Mouse (Mus musculus): ENCODE results near the gene Fbxl16.

The Fbxl16 gene

DNA sequence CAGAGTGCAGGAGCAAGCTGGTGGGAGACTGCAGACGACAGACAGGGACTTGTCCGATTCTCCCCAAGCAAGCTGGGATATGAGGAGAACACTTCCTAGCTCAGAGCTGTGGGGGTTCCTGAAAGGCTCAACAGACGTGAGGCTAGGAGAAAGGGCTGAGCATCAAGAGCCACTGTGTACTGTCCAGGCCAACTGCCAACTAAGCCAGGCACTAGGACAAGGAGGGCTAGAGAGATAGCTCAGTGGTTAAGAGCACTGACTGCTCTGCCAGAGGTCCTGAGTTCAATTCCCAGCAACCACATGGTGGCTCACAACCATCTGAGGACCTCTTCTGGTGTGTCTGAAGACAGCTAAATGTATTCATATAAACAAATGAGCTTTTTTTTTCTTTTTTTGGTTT is 33.6 kb downstream of the Fbxl16 start:
- DNase-seq (ENCODE audit: low spot score) = no peak

DNA sequence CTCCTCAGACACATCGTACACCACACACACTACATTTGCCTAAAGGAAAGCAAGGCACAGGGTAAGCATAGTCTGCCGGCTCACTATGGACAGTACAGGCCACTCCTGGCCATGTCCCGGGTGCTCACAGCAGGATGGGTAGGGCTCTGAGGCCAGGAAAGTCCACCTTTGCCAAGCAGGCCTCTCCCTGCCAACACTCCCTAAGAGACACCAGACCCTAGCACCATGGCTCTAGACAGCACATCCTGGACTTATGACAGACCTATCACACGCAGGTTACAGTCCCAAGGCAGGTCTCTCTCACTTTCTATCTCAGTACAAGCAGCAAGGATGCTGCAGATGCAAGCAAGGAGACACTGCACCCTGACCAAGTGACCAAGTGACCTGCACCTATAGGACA is 34.2 kb downstream of the Fbxl16 start:
- no peak for DNase-seq (ENCODE audit: low spot score)

DNA sequence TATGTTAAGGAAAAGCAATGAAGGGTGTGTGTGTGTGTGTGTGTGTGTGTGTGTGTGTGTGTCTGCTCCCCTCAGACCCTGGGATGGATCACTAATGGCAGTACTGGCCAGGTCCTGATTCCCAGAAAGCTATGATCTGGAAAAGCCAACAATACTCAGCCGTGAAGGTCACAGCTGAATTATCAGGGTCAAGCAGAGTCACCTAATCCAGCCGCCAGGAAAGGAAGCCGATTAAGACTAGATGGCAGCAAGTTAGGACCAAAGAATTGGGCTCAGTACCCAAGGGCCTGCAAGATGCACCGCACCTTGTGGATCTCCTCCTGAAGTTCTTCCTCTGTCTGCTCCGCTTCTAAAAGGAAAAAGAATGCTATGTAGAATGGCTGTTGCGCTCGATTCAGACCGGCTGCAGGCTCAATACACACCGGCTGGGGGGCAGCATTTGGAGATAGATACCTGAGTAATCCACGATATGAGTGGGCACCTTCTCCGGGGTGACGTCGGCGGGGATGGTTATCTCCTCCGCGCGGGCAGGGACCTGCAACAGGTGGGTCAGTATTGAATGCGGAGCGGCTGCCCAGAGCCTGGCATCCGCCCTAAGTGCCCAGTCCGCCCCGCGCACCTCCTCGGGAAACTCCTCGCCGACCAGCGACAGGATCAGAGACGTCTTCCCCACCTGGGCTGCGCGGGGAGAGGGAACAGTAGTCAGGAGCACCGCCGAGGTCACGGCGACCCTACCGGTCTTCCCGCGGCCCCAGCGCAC is 34.9 kb downstream of the Fbxl16 start:
- no peak for DNase-seq (ENCODE audit: low spot score)

DNA sequence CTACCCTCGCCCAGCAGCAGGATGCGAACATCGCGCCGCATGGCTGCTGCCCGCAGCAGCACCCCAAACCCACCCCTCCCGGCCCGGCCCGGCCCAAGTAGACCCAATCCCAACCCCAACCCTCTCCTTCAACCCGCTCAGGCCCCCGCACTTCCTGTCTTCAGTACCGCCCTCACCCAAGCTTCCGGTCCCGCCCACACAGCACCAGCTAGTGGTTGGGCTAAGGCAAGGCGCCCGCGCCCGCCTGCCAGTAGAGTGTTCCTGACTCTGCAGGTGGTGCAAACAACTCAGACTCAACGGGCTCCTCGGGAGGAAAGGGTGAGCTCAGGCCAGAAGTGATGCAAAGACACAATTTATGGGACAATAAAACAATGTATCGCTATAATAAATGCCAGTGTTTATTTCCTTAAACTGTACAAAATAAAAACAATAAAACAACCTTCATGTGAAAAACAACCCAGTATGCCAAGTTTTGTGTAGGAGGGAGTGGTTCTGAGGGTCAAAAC is 35.6 kb downstream of the Fbxl16 start, which contains the start of gene Rhot2:
Rhot2 (minus strand) TSS at position 456 of the 506 bp plus-strand sequence.
- peak; percentile 92 for DNase-seq (ENCODE audit: low spot score)

DNA sequence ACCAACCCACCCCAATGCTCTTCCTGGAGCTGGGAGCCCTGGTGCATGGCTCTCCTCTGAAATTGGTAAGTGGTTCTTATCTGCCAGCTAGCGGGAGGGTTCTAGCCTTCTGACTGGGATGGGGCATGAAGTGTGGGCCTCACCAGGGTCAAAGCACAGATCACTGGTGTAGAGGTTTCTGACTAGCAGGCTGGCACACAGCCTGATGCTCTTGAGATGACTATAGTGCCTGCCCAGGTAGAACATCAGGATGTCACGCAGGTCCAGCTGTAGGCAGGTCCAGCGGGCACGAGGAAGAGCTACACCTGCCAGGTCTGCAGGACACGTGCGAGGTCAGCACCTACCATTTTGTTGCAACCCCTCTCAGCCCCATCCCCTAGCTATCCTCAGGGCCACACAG is 51.3 kb downstream of the Fbxl16 start:
- DNase-seq (ENCODE audit: low spot score) = no peak

DNA sequence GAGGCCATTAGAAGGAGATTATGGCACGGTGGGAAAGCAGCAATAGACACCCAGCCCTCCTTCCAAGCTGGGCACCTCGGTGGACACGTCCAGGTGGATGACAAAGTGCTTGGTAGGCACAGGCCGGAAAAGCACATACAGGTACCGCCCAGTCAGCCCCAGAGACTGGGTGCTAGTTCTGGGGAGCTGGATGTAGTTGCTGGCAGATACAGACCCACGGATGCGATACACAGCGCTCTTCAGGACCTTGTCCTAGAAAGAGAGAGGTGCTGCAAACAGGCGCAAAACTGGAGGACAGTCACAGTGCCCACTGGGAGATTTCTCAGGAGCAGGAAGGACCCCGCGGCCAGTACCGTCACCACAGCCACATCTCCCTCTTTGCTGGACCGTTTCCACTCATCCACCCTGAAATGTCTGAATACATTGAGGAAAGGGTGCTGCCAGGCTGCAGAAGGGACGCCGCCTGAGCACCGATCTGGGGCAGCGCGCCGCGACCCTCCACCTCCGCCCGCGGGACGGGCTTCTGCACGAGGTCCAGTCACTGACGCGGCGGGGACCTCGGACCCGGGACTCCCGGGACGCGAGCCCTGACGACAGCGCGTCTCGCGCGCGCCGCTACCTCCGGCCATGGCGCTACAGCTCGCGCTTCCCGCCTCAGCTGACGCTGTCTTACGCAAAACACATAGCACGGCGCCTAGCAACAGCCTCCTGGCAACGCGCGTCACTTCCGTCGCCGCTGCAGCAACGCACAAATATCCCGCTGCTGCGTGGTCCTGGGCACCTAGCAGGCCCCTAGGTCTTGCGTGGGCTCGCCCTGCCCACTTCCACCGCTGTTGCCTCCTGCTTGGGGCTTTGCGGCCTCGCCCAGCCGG is 52.2 kb downstream of the Fbxl16 start, which contains the start of gene Wdr90:
Wdr90 (minus strand) TSS at position 670 of the 872 bp plus-strand sequence.
- DNase-seq (ENCODE audit: low spot score) = peak; percentile 87

DNA sequence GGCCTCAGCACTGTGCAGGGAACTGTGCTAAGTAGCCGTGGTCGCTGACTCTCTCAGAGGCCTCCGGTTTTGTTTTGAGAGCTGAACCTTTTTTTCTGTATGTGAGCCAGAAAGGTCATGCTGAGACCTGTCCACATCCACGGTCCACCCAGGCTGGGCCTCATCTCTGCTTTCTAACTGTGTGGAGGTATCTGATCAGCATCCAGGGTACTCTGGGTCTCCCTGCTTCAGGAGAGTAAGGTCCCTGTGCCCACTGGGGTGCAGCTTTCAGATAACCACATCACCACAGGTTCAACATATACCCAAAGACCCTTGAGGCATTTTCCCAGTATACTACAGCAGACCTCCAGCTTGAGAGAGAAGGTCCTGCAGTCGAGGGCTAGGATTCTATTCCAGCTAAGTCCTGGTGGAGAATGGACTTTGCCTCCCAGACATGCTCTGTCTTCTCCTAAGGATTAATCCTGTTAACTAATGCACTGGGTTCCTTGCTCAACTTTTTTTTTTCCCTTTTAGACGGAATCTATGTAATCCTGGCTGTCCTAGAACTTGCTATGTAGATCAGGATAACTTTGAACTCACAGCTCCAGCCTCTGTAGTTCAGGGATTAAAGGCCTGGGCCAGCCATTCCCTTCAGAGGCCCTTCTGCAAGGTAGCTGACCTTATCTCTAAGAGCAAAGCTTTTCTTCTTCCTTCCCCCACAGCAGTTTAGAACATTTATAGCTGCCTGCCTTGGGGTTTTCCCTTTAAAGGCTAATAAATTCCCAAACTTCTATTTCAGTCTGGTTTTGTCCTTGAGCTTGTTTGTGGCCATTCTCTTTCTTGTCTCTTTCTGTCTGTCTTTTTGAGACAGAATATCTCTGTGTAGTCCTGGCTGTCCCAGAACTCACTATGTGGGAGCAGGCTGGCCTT is 53.1 kb downstream of the Fbxl16 start:
- DNase-seq (ENCODE audit: low spot score) = no peak

DNA sequence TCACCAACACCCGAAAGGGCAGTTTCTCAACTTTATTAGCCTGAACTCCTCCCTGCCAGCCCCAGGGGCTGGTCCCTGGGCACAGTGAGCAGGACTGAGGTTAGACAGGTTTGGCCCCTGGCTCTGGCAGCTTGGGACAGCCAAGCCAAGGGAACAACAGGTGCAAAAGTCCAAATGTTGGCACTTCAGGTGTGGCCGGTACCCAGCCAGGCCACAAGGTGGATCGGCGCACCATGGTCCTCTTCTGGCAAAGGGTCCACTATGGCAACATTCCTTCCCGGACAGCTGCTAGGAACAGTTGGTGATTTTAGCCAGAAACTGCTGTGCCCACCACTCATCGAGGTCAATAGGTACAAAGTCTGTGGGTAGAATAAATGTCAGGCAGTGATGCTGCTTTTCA is 54.8 kb downstream of the Fbxl16 start:
- no peak for DNase-seq (ENCODE audit: low spot score)

DNA sequence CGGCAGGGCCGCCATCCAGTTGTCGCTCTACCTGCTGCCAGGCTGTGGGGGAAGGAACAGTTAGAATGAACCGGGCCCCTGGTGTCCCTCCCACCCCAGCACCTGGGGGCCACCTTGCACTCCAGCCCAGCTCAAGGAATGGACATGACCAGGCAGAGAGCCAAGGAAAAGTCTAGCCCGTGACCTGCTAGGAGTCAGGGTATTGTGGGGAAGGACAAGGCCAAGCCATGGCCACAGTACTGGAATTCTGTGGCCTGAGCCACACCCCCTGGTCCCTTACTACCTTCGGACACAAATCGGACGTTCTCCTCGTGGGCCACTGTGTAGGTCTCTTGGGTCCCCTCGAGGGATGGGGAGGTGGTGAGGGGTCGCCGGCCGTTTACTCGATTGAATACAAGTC is 55.4 kb downstream of the Fbxl16 start:
- DNase-seq (ENCODE audit: low spot score) = no peak

DNA sequence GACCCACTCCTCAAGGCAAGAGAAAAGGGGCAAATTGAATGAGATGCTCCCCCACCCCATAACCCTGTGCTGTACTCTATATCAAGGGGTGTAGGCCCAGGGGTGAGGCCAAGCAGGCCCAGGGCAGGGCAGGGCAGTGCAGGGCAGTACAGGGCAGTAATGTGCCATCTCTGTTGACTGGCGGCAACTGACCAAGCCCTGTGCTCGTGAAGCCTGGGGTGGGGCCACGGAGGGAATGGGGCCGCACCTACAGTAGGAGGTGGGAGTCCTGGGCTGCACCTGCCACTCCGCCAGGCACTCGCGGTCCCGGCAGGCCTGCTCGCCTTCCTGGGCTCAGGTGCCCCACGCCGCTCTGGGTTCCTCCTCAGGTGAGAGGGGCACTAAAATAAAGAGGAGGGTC is 56.4 kb downstream of the Fbxl16 start:
- no peak for DNase-seq (ENCODE audit: low spot score)

DNA sequence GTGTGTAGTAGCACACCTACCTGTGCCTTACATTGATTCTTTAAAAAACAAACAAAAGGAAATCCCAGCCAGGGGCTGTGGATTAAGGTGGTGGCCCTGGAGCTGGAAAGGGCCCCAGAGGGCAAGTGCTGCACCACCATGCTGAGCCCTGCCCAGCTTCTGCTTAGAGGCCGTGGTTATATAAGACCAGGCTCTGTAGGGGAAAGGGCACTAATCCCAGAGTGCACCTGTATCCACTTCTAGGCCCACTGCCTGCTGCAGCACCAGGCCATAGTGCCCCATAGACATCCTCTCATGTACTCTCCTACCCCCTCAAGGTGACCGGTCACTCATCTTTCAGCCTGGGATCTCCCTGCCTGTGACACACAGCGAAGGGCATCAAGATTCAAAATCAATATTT is 57.3 kb downstream of the Fbxl16 start:
- DNase-seq (ENCODE audit: low spot score) = no peak

DNA sequence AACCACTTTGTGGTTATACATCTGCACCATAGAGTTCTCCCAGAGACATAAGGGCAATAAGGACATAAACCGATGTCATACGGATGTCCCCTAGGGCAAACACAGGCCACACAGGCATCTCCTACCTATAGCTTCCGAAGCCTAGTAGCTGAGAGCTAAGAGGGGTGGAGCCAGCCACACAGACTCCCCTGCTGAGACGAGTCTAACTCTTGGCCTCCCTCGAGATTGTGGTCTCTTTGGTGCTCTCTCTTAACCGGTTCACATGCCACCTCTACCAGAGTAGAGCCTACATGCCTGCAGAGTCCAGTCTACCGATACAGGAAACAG is 58.6 kb downstream of the Fbxl16 start:
- no peak for DNase-seq (ENCODE audit: low spot score)

DNA sequence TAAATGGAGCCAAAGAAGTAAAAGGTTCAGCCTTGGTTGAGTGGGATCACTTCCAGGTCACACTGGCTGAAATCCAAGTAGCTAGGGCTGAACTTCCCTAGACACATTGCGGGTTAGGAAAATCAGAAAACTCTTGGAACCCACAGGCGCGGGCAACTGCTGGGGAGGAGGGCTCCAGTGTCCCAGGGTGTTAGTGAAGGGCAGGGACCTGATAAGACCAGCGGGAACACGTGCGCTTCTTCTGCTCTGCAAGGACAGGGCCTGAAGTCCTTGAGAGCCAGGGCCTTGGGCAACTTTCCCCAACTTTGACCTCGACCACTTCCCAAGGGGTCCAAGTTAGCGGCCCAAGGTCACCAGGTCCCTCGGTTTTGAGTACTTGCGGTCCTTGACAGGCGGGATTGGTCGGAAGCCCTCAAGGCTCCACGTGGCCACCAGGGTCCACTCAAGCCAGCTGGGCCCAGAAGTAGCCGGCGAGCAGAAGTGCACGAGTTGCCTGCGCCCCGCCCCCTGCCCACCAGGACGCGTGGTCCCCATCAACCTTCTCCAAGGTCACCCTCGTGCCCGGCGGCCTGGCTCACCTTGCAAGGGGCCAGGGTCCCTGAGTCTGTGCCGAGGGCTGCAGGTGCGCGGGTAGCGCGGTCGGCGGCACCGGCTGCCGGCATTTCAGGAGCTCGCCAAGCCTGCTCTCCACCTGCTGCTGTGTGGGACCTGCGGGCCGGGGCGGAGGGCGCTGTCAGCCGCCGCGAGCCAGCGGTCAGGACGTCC is 59.1 kb downstream of the Fbxl16 start:
- peak; percentile 37 for DNase-seq (ENCODE audit: low spot score)

DNA sequence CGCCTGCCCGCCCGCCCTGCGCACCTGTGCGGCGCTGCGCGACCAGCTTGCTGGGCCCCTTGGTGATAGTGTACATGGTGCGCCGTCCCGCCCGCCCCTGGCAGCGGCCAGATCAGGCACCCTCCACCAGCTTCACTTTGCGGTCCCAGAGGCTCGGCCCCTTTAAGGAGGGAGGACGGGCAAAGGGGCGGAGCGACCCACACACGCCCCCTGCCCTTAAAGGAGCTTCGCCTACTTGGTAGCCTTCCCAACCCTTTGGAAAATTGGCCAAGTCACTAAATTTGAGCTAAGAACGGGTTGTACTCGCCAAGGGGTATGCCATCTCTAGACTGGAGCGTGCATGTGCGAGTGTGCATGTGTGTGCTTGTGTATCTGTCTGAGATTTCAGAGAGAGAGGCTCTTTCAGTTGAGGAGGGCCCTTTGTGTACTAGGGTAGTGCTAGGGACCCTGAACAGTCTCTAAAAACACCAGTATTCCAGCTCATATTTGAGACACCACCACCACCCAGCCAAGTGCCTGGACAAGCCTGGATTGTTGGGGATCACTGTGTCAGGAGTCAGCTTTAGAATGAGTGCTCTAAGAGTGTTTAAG is 59.8 kb downstream of the Fbxl16 start, which contains the start of gene Mcrip2:
Mcrip2 (minus strand) TSS at position 164 of the 591 bp plus-strand sequence.
- peak; percentile 65 for DNase-seq (ENCODE audit: low spot score)

DNA sequence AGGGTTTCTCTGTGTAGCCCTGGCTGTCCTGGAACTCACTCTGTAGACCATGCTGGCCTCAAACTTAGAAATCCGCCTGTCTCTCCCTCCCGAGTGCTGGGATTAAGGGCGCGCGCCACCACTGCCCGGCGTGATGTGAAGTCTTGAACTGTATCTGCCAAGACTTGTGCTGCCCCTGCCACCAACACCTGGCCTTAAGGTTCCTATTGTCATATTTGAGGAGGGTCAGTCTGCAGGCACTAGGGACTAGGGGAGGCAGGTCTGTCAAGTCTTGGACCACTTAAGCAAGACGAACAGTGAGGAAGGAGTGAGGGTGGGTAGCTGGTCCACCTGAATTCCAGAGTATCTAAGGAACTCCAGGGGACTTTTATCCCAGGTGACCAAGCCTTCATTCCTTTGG is 60.6 kb downstream of the Fbxl16 start:
- DNase-seq (ENCODE audit: low spot score) = no peak

DNA sequence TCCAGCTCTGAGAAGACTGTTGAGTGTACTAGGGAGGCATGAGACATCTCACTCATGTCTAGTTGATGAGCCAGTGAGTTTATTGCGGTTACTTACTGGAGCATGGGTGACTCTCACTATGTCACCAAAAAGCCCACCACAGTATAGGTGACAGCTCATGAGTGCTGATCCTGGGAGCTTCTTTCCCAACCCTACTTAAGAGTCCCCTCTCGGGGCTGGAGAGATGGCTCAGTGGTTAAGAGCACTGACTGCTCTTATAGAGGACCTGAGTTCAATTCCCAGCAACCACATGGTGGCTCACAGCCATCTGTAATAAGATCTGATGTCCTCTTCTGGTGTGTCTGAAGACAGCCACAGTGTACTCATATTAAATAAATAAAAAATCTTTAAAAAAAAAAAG is 61.1 kb downstream of the Fbxl16 start:
- no peak for DNase-seq (ENCODE audit: low spot score)

Data from urinary bladder, postnatal 25 days (tissue).